8 mouse cellular contexts compared by ENCODE assay signal in the genomic region with DNA sequence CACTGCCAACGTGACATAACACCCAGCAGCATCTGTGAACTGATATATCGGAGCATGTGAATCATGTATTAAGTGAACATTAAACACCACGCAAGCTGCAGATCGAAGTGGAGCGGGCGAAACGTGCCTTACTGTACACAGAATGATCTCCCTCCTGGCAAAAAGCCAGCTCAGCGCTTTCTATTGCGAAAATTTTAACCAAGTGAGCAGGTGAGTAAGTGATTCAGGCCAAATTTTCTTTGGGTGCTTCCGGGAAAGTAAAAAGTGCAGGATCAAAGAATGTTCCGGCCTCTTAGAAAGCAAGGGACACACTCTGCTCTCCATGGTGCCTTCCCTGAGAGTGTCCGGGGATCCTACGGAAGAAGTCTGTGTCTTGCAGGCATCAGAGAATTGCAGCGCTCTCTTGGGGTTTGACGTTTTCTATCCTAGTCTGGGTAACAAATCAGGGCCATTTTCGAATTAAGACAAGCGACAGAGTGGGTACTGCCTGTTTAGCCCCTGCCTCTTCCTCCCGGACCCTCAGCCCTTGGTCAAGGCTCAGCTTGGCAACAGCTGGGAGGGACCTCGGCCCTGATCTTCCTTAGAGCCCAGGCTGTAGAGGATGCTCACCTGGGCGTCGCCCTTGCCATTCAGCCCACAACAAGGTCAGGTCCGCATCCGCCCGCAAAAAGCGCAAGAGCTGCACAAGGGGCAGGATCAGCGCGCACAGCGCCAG. TPM values are rescaled to one million over a fixed set of nuclear protein-coding genes. Genes with fewer than 3 reads are reported as not detected.
DNase-seq lines count a peak whose midpoint lies in the region; ATAC-seq and TF ChIP-seq lines count a peak whose summit lies in the region.

No protein-coding gene starts in this region.

- no peak for TF ChIP-seq POLR2A in MEL (IDR thresholded peaks at IDR 0.05; ENCODE audit: control insufficient read depth in 1 of 2, insufficient read depth in 1 of 2, low read depth in 1 of 2, low read length in 2 of 2, poor library complexity in 1 of 2)
- TF ChIP-seq POLR2A in myocyte (IDR thresholded peaks at IDR 0.05; ENCODE audit: insufficient read length, low read depth), result no peak

- TF ChIP-seq CTCF in C2C12 (IDR thresholded peaks at IDR 0.05; ENCODE audit: control insufficient read depth, insufficient read depth, insufficient read length) (no peak), MEL (IDR thresholded peaks at IDR 0.05 in 2 of 3, conservative IDR thresholded peaks at IDR 0.05 in 1 of 3; ENCODE audit: control insufficient read depth in 1 of 3, insufficient read depth in 1 of 3, low read depth in 2 of 3, low read length in 3 of 3, poor library complexity in 1 of 3, severe bottlenecking in 1 of 3) (no peak)
- no peak for TF ChIP-seq CTCF in liver, embryonic 14.5 days (IDR thresholded peaks at IDR 0.05; ENCODE audit: low read depth)

- H3K27me3 ChIP-seq in C2C12 (ENCODE audit: control insufficient read depth, insufficient read depth, insufficient read length), result no peaks in the 10 kb centered on the region
- H3K27me3 ChIP-seq in MEL (ENCODE audit: control insufficient read depth in 1 of 2, insufficient read depth in 2 of 2, low read length in 2 of 2), result no peaks in the 10 kb centered on the region
- H3K27me3 ChIP-seq in liver, embryonic 14.5 days (ENCODE audit: control insufficient read depth, insufficient read depth, low read length), result no peaks in the 10 kb centered on the region
- no peaks in the 10 kb centered on the region for H3K27me3 ChIP-seq in myocyte (ENCODE audit: control insufficient read depth, insufficient read depth, insufficient read length)

- H3K36me3 ChIP-seq in C2C12 (ENCODE audit: control insufficient read depth, insufficient read depth), result no peaks in the 10 kb centered on the region
- H3K36me3 ChIP-seq in MEL (ENCODE audit: control insufficient read depth in 1 of 2, insufficient read depth in 2 of 2, low read length in 2 of 2), result no peaks in the 10 kb centered on the region
- no peaks in the 10 kb centered on the region for H3K36me3 ChIP-seq in liver, embryonic 14.5 days (replicated peaks; ENCODE audit: control insufficient read depth, insufficient read depth, low read depth)
- no peaks in the 10 kb centered on the region for H3K36me3 ChIP-seq in myocyte (ENCODE audit: control insufficient read depth, insufficient read depth)

- peak overlapping the region; percentile 55 for H3K4me3 ChIP-seq in C2C12 (ENCODE audit: insufficient read depth, poor library complexity, severe bottlenecking)
- H3K4me3 ChIP-seq in MEL (ENCODE audit: control insufficient read depth in 1 of 2, insufficient read depth in 1 of 2, low read depth in 2 of 2, low read length in 2 of 2), result peak overlapping the region; percentile 65
- H3K4me3 ChIP-seq in liver, embryonic 14.5 days (ENCODE audit: insufficient read depth in 1 of 2, low read depth in 2 of 2, low read length in 2 of 2), result peak overlapping the region; percentile 62 to 66
- H3K4me3 ChIP-seq in myocyte, result peak overlapping the region; percentile 82

- peak overlapping the region; percentile 89 for H3K4me2 ChIP-seq in liver, embryonic 14.5 days (ENCODE audit: low read depth)
- H3K4me2 ChIP-seq in myocyte (ENCODE audit: low read depth), result peak overlapping the region; percentile 99

- H3ac ChIP-seq in C2C12 (ENCODE audit: control insufficient read depth, insufficient read length, low read depth) (peak overlapping the region; percentile 64), myocyte (ENCODE audit: control insufficient read depth, insufficient read length) (peak overlapping the region; percentile 3)

- H3K27ac ChIP-seq in MEL (ENCODE audit: control insufficient read depth, low read depth, low read length), result no peak overlapping the region
- no peak overlapping the region for H3K27ac ChIP-seq in liver, embryonic 14.5 days

- H3K79me2 ChIP-seq in C2C12 (ENCODE audit: control insufficient read depth, insufficient read depth) (peaks cover 10% of the 10 kb centered on the region), MEL (ENCODE audit: control insufficient read depth, insufficient read depth, low read length, poor library complexity) (no peaks in the 10 kb centered on the region), myocyte (ENCODE audit: control insufficient read depth, insufficient read depth) (peaks cover 5% of the 10 kb centered on the region)

- TF ChIP-seq RAD21 in MEL (IDR thresholded peaks at IDR 0.05; ENCODE audit: low read depth, low read length), result no peak

- H3K4me1 ChIP-seq in MEL (ENCODE audit: control insufficient read depth in 1 of 2, insufficient read depth in 2 of 2, low read length in 2 of 2), result peaks cover 4 to 6% of the 10 kb centered on the region in 2 experiments; a peak in 1 of 4 replicates
- H3K4me1 ChIP-seq in liver, embryonic 14.5 days (replicated peaks; ENCODE audit: control insufficient read depth in 2 of 2, insufficient read depth in 2 of 2, low read length in 1 of 2), result peaks cover 0 to 5% of the 10 kb centered on the region in 2 experiments; a peak in 2 of 4 replicates

- peak; percentile 62 for DNase-seq in MEL (ENCODE audit: low read depth, low spot score)
- peak; percentile 46 for DNase-seq in cerebellum, adult 9-11 months
- peak; percentile 36 for DNase-seq in heart, adult 8-10 months (ENCODE audit: low spot score)
- peak; percentile 8 to 25 for DNase-seq in kidney, adult 8-10 months
- DNase-seq in liver, embryonic 14.5 days (ENCODE audit: low read depth in 3 of 3, low spot score in 3 of 3), result no peak
- DNase-seq in c-Kit-positive CD71-positive TER-119-positive erythroid progenitor cells, embryonic 14.5 days (ENCODE audit: low spot score), result no peak

- peak in 1 of 2 experiments; percentile 22; a peak in 1 of 4 replicates for TF ChIP-seq EP300 in MEL (IDR thresholded peaks at IDR 0.05; ENCODE audit: low read depth in 1 of 2, low read length in 2 of 2)
- TF ChIP-seq EP300 in liver, embryonic 14.5 days (IDR thresholded peaks at IDR 0.05; ENCODE audit: low read depth), result no peak

- ATAC-seq in liver, embryonic 14.5 days (ENCODE audit: insufficient read depth), result peak; percentile 32; the same call in 1 of the 2 replicates

- no peaks in the 10 kb centered on the region for H3K79me3 ChIP-seq in C2C12 (ENCODE audit: low read depth)

- peak overlapping the region; percentile 42 for H3K9ac ChIP-seq in MEL (ENCODE audit: control insufficient read depth, low read depth, low read length, poor library complexity, severe bottlenecking)
- H3K9ac ChIP-seq in liver, embryonic 14.5 days (replicated peaks), result peak overlapping the region; percentile 53

- no peaks in the 10 kb centered on the region for H3K9me3 ChIP-seq in MEL (replicated peaks; ENCODE audit: insufficient read depth, low read length)
- no peaks in the 10 kb centered on the region for H3K9me3 ChIP-seq in liver, embryonic 14.5 days (ENCODE audit: control insufficient read depth, low read length)

- 11% methylated on average over 28 of the region's 28 CpGs for WGBS in liver, embryonic 14.5 days (ENCODE audit: insufficient replicate concordance)

TF ChIP-seq in C2C12, 6 proteins besides CTCF, POLR2A, EP300 and RAD21:
- TF ChIP-seq MAX (IDR thresholded peaks at IDR 0.05) (no peak), CEBPB (IDR thresholded peaks at IDR 0.05; ENCODE audit: low read depth) (peak; percentile 29)

TF ChIP-seq in MEL, 35 proteins besides CTCF, POLR2A, EP300 and RAD21:
- peak; percentile 52; the same call in 1 of the 2 replicates for TF ChIP-seq MAX (IDR thresholded peaks at IDR 0.05; ENCODE audit: low read length)
- no peak for TF ChIP-seq SMC3 (IDR thresholded peaks at IDR 0.05; ENCODE audit: low read depth, low read length)
- no peak for TF ChIP-seq E2F4 (IDR thresholded peaks at IDR 0.05; ENCODE audit: borderline replicate concordance, low read depth, low read length)
- TF ChIP-seq BHLHE40 (IDR thresholded peaks at IDR 0.05; ENCODE audit: borderline replicate concordance, low read depth, low read length), result 0 out of 2 replicates have a peak, but pooled peaks have one; percentile 16

TF ChIP-seq in myocyte, 11 proteins besides CTCF, POLR2A, EP300 and RAD21:
- TF ChIP-seq TCF12 (IDR thresholded peaks at IDR 0.05; ENCODE audit: insufficient read depth, poor library complexity, severe bottlenecking) (no peak), CEBPB (IDR thresholded peaks at IDR 0.05; ENCODE audit: insufficient read depth, poor library complexity, severe bottlenecking) (0 out of 2 replicates have a peak, but pooled peaks have one; percentile 47), MAX (IDR thresholded peaks at IDR 0.05; ENCODE audit: low read depth) (no peak), REST (IDR thresholded peaks at IDR 0.05; ENCODE audit: insufficient read depth, insufficient read length) (peak; percentile 9)

RNA-seq across cellular contexts. Expression of a gene that starts 0.5 kb away (rescaled TPM):
- 22.4 TPM for polyA plus RNA-seq in C2C12 (2012; fragmentation: generic; extraction: Trizol)
- total RNA-seq in MEL (2012; rRNA removed), result 11.6 and 13.8 TPM in 2 replicates
- polyA plus RNA-seq in MEL (2012; ENCODE audit: insufficient read depth in 1 of 2, insufficient read length in 2 of 2, low read depth in 1 of 2, low replicate concordance in 2 of 2, missing spikeins in 1 of 2), result 10 to 100 TPM in 1 of 2 experiments, not detected in 1; 14.9 TPM
- 10 to 100 TPM; 60.9 to 71.2 (median 69.3) TPM for total RNA-seq in heart, adult 8-10 months (2022)
- 4.3 and 8.1 TPM in 2 replicates for polyA plus RNA-seq in liver, embryonic 14.5 days (2012; rRNA removed)
- polyA plus RNA-seq in liver, embryonic 14.5 days (2014; fragmentation: Nextera tagmentation; extraction: Ambion mirVana), result 15.5 and 17.0 TPM in 2 replicates
- polyA plus RNA-seq in myocyte (2012; fragmentation: generic; extraction: Trizol), result 111 TPM

RNA-seq across cellular contexts. Expression of a gene that starts 14.7 kb away (rescaled TPM):
- not detected for polyA plus RNA-seq in C2C12 (2012; fragmentation: generic; extraction: Trizol)
- not detected in 2 replicates for total RNA-seq in MEL (2012; rRNA removed)
- not detected for polyA plus RNA-seq in MEL (2012; ENCODE audit: insufficient read depth in 1 of 2, insufficient read length in 2 of 2, low read depth in 1 of 2, low replicate concordance in 2 of 2, missing spikeins in 1 of 2)
- total RNA-seq in heart, adult 8-10 months (2022), result not detected
- polyA plus RNA-seq in liver, embryonic 14.5 days (2012; rRNA removed), result 0.06 and 0.10 TPM in 2 replicates
- 0.08 and 0.18 TPM in 2 replicates for polyA plus RNA-seq in liver, embryonic 14.5 days (2014; fragmentation: Nextera tagmentation; extraction: Ambion mirVana)
- polyA plus RNA-seq in myocyte (2012; fragmentation: generic; extraction: Trizol), result not detected

Comparison
In these comparisons a context has a peak if more than half of its experiments do, and no peak if none do; other contexts are left out.
1. DNase-seq: peak in MEL (single experiment), cerebellum, adult 9-11 months (single experiment), heart, adult 8-10 months (single experiment) and kidney, adult 8-10 months (2 of 2); none in liver, embryonic 14.5 days (0 of 3) and c-Kit-positive CD71-positive TER-119-positive erythroid progenitor cells, embryonic 14.5 days (single experiment).
2. Peak in every context shown above with its lines, with median percentiles within 50 percentile points of each other: H3K4me3 ChIP-seq.